Mouse (Mus musculus): ENCODE results near the gene H2afy2. TPM values are rescaled to one million over a fixed set of nuclear protein-coding genes. Genes with fewer than 3 reads are reported as not detected.
A peak's percentile ranks its signal among the peaks of the same experiment; 100 is the strongest.

The H2afy2 gene
- total and polyA plus RNA-seq, 3 experiments, result 0.20 TPM; not detected in 2

GRCm38 (mm10) chr10:61696560-61696823 is 87.5 kb downstream of the H2afy2 start:
- dilution Hi-C loops (cut with MboI; ENCODE audit: extremely low pct_ligation_motif_present, extremely low pct_unique_long_range_greater_than_20kb, low sequenced_read_pairs), result no loop called here
- Histone ChIP-seq H3K4me2 (ENCODE audit: insufficient read depth, low read depth, poor library complexity, severe bottlenecking) (peak overlapping the region; percentile 80), H3K27ac (ENCODE audit: insufficient read depth, low read depth) (no peak overlapping the region), H3K4me3 (replicated peaks in 1 of 3; ENCODE audit: low read depth in 2 of 3, low read length in 2 of 3, poor library complexity in 1 of 3) (peak overlapping the region; percentile 74 to 96 (median 96)), H3K9me3 (replicated peaks; ENCODE audit: low read length) (no peaks in the 10 kb centered on the region), H3K9ac (ENCODE audit: insufficient read depth, low read depth) (peak overlapping the region; percentile 65), H3K36me3 (replicated peaks in 1 of 2; ENCODE audit: control insufficient read depth in 1 of 2, insufficient read depth in 1 of 2, low read length in 1 of 2) (peaks cover 9 to 61% of the 10 kb centered on the region in 2 experiments), H3K27me3 (replicated peaks) (no peaks in the 10 kb centered on the region), H3K4me1 (ENCODE audit: control insufficient read depth in 1 of 2, insufficient read depth in 2 of 2) (peaks cover 5 to 16% of the 10 kb centered on the region in 2 experiments; a peak in 3 of 4 replicates), H3K79me2 (replicated peaks; ENCODE audit: control insufficient read depth, extremely low read depth, insufficient read depth, poor library complexity, severe bottlenecking) (no peaks in the 10 kb centered on the region)
- in situ Hi-C loops (cut with MboI; ENCODE audit: low pct_ligation_motif_present, low pct_unique_long_range_greater_than_20kb, low sequenced_read_pairs), result no loop called here
- TF ChIP-seq IRF4 (IDR thresholded peaks at IDR 0.05; ENCODE audit: low read depth, low read length) (no peak), TCF12 (IDR thresholded peaks at IDR 0.05; ENCODE audit: low read depth, low read length) (no peak), SIN3A (IDR thresholded peaks at IDR 0.05; ENCODE audit: low read length) (no peak), SMC3 (IDR thresholded peaks at IDR 0.05; ENCODE audit: low read depth, low read length) (no peak)
- DNase-seq (ENCODE audit: extremely low read depth), result no peak

- in situ Hi-C loops (cut with MboI; ENCODE audit: low pct_ligation_motif_present, low pct_unique_long_range_greater_than_20kb, low sequenced_read_pairs) (no loop called here), dilution Hi-C loops (cut with MboI; ENCODE audit: extremely low pct_ligation_motif_present, extremely low pct_unique_long_range_greater_than_20kb, low sequenced_read_pairs) (no loop called here)
- Histone ChIP-seq H3K79me2 (replicated peaks; ENCODE audit: control insufficient read depth, extremely low read depth, insufficient read depth, poor library complexity, severe bottlenecking) (no peaks in the 10 kb centered on the region), H3K9ac (ENCODE audit: insufficient read depth, low read depth) (peak overlapping the region; percentile 65), H3K4me1 (ENCODE audit: control insufficient read depth in 1 of 2, insufficient read depth in 2 of 2) (peaks cover 5 to 16% of the 10 kb centered on the region in 2 experiments; a peak in 3 of 4 replicates), H3K27me3 (replicated peaks) (no peaks in the 10 kb centered on the region), H3K27ac (ENCODE audit: insufficient read depth, low read depth) (no peak overlapping the region), H3K9me3 (replicated peaks; ENCODE audit: low read length) (no peaks in the 10 kb centered on the region), H3K4me3 (replicated peaks in 1 of 3; ENCODE audit: low read depth in 2 of 3, low read length in 2 of 3, poor library complexity in 1 of 3) (peak overlapping the region; percentile 74 to 96 (median 96)), H3K4me2 (ENCODE audit: insufficient read depth, low read depth, poor library complexity, severe bottlenecking) (peak overlapping the region; percentile 80), H3K36me3 (replicated peaks in 1 of 2; ENCODE audit: control insufficient read depth in 1 of 2, insufficient read depth in 1 of 2, low read length in 1 of 2) (peaks cover 14 to 63% of the 10 kb centered on the region in 2 experiments)
- no peak for DNase-seq (ENCODE audit: extremely low read depth)
- TF ChIP-seq JUN (IDR thresholded peaks at IDR 0.05; ENCODE audit: insufficient read depth, low read depth, low read length) (no peak), MXI1 (IDR thresholded peaks at IDR 0.05; ENCODE audit: low read depth, low read length) (no peak), RCOR1 (conservative IDR thresholded peaks at IDR 0.05; ENCODE audit: low read depth, low read length) (no peak), POLR2AphosphoS2 (IDR thresholded peaks at IDR 0.05; ENCODE audit: low read depth, low read length) (no peak; the same call in 1 of the 2 replicates), CTCF (conservative IDR thresholded peaks at IDR 0.05 in 1 of 2, IDR thresholded peaks at IDR 0.05 in 1 of 2; ENCODE audit: low read depth in 2 of 2, low read length in 2 of 2) (no peak), MEF2A (IDR thresholded peaks at IDR 0.05; ENCODE audit: borderline replicate concordance, low read depth, low read length) (no peak), HCFC1 (IDR thresholded peaks at IDR 0.05; ENCODE audit: low read depth, low read length) (no peak), MAX (IDR thresholded peaks at IDR 0.05; ENCODE audit: low read length) (no peak), BHLHE40 (IDR thresholded peaks at IDR 0.05; ENCODE audit: low read depth, low read length) (no peak), CHD2 (IDR thresholded peaks at IDR 0.05; ENCODE audit: low read length) (no peak), USF1 (IDR thresholded peaks at IDR 0.05; ENCODE audit: low read depth, low read length) (no peak)
These were observed 88.0 kb downstream of the H2afy2 start for GRCm38 (mm10) chr10:61695703-61696559.

Data from CH12.LX (cell line).